Mouse (Mus musculus): ENCODE measurements around the gene Tspan14. TPM values are rescaled to one million over a fixed set of nuclear protein-coding genes. Genes with fewer than 3 reads are reported as not detected.

The Tspan14 gene
- polyA plus RNA-seq (2021; fragmentation: Nextera tagmentation) = 20.0 and 22.0 TPM in 2 replicates
- long read RNA-seq, experiment 1, transcript Tspan14-201 (9 exons, 2,475 nt) = major isoform, 31 of 44 reads
- long read RNA-seq, experiment 1, partial matches to known transcripts = 6 of 44 reads
- long read RNA-seq, experiment 1, other reads (novel, unspliced or antisense) = 6 of 44 reads
- long read RNA-seq, experiment 2, transcript Tspan14-201 (9 exons, 2,475 nt) = major isoform, 136 of 156 reads
- long read RNA-seq, experiment 2, partial matches to known transcripts = 4 of 156 reads
- long read RNA-seq, experiment 2, other reads (novel, unspliced or antisense) = 16 of 156 reads

GRCm38 (mm10) chr14:40966392-40966861 lies at the start of gene Tspan14:
Gene Tspan14, minus strand, starts transcription at chr14:40966807.

DNA sequence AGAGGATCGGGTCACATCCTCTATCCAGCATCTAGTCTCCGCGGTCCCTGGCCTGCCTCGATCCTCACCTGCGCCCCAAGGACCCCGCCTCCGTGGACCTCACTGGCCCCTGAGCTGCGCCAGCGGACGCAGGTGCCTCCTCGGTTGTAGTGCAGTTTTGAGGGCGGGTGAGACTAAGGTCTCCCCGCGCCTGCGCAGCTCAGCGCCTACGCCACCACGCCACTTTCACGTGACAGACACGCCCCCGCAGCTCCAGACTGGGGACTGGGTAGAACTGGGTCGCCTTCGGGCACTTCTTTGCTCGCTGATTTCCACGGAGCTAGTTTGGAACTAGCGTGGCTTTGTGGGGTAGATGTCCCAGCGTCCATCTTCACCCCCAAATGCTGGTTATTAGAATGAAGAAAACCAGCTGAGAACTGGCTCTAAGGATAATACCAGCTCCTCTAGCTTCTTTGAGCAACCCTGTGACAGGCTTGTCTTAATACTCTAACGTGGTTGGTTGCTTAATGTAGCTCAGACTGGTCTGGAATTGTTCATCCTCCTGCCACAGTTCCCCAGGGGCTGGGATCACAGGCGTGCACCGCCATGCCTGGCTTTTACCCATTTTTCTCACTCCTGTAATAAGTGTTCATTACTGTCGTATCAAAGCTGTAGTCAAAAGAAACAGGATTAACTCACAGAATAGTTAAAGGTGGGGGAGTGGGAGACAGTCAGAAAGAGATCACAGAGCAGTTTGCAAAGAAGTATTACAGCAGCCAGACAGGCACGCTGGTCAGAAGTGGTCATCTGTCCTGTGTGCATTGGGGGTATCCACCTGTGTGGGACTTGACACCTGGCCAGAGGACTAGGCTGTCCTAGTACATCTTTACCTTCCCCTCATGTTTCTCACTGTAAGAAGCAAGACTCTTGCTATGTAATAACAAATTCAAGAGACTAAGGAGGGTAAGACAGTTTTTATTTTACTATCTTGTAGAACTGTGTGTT lies 47.3 kb upstream of the Tspan14 start, which contains the start of gene Fam213a:
Gene Fam213a, minus strand, starts transcription at position 159 of the 984 bp plus-strand sequence.

DNA sequence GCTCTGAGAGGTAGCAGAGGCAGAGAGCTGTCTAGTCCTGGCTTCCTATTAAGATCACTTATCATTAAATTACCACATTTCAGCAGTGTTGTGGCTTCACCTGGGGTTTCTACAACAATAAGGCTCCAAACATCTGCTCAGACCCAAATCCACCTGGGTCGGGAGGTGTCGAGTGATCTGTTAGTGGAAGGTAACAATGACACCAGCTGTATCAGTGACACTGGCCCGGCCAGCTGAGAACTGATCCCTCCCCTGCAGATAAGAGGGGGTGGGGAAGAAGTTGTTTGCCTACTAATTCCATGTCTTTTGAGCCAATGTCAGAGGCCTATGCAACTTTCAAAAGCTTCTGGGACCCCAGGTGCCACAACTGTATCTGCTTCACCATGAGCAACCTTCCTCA lies 73.4 kb downstream of the Tspan14 start, which contains the start of gene Sh2d4b:
Gene Sh2d4b, minus strand, starts transcription at position 71 of the 400 bp plus-strand sequence.

Other genes with a start within 250 kb of the Tspan14 start
- 0.04 TPM in 1 of 2 replicates, not detected in the other for gene Sh2d4b, start 73.5 kb downstream of the Tspan14 start, polyA plus RNA-seq (2021; fragmentation: Nextera tagmentation)
- gene Fam213a, start 47.0 kb upstream of the Tspan14 start, polyA plus RNA-seq (2021; fragmentation: Nextera tagmentation) = 242 and 264 TPM in 2 replicates
- 0.95 and 3.2 TPM in 2 replicates for gene Dydc2, start 102.4 kb upstream of the Tspan14 start, polyA plus RNA-seq (2021; fragmentation: Nextera tagmentation)
- 0.63 TPM in 1 of 2 replicates, not detected in the other for gene Dydc1, start 106.1 kb upstream of the Tspan14 start, polyA plus RNA-seq (2021; fragmentation: Nextera tagmentation)
- not detected in 2 replicates for gene Mat1a, start 138.2 kb upstream of the Tspan14 start, polyA plus RNA-seq (2021; fragmentation: Nextera tagmentation)
- not detected in 2 replicates for gene Sftpa1, start 165.0 kb upstream of the Tspan14 start, polyA plus RNA-seq (2021; fragmentation: Nextera tagmentation)
- not detected in 2 replicates for gene Mbl1, start 184.7 kb upstream of the Tspan14 start, polyA plus RNA-seq (2021; fragmentation: Nextera tagmentation)
- not detected in 2 replicates for gene Sftpd, start 218.3 kb upstream of the Tspan14 start, polyA plus RNA-seq (2021; fragmentation: Nextera tagmentation)

All from layer of hippocampus, adult 6 months (tissue).